Mouse (Mus musculus) thymus, postnatal 4 days (tissue): ENCODE results near the gene Sppl2c.
A peak's percentile ranks its signal among the peaks of the same experiment; 100 is the strongest.

Source experiments
- DNase-seq: peaks from one replicate; pipeline ENCODE4 v3.0.0; 2021

Sppl2c gene

DNA sequence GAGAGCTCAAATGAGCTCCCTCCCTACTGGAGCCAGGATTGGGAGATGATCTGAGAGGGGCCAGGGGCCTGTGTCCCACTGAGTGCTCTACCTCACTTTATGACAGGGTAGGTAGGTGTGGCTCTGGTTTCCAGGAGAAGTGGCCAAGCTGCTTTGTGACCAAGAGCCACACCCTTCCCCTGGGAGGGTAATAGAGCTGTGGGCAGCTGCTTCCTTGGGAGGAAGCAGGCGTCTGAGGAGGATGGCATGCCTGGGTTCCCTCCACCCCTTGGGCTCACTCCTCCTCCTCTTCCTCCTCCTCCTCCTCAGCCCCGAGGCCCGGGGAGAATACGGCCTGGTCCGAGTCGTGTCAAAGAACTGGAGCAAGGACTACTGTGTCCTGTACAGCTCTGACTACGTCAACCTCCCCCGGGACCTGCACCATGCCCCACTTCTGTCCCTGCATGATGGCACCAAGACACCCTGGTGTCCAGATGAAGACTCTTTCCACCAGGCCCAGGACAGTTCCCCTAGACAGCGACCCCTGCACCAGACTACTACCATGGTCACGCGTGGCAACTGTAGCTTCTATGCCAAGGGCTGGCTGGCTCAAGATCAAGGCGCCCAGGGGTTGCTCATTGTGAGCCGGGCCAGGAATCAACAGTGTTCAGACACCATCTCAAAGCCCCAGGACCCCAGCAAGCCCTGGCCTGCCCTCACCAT lies at the start of gene Sppl2c:
TSS of gene Sppl2c (plus strand) at position 193 of the 702 bp plus-strand sequence.
- no peak for DNase-seq

GRCm38 (mm10) chr11:104138976-104139375 lies 47.2 kb upstream of the Sppl2c start:
- DNase-seq, result no peak

GRCm38 (mm10) chr11:104144930-104145329 lies 41.2 kb upstream of the Sppl2c start:
- DNase-seq, result no peak

GRCm38 (mm10) chr11:104148787-104149186 lies 37.3 kb upstream of the Sppl2c start:
- DNase-seq, result no peak

GRCm38 (mm10) chr11:104150911-104151310 lies 35.2 kb upstream of the Sppl2c start:
- no peak for DNase-seq

DNA sequence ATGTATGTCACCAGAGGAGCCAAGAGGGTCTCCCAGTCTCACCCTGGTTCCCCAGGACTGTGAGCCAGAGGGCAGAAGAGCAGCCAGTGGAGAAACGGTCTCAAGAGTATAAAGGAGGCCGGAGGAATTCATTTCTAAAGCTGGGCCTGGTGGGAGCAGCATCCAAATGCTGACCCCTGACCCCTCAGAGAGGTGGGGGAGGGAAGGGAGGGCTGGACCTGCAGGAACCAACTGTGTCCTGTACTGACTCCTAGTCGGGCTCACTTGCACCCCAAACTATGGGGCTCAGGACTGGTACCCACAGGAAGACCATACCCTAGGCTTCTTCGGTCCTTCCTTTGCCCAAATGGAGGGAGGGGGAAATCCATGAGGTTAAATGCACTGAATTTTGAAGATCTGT lies 31.8 kb upstream of the Sppl2c start:
- no peak for DNase-seq

DNA sequence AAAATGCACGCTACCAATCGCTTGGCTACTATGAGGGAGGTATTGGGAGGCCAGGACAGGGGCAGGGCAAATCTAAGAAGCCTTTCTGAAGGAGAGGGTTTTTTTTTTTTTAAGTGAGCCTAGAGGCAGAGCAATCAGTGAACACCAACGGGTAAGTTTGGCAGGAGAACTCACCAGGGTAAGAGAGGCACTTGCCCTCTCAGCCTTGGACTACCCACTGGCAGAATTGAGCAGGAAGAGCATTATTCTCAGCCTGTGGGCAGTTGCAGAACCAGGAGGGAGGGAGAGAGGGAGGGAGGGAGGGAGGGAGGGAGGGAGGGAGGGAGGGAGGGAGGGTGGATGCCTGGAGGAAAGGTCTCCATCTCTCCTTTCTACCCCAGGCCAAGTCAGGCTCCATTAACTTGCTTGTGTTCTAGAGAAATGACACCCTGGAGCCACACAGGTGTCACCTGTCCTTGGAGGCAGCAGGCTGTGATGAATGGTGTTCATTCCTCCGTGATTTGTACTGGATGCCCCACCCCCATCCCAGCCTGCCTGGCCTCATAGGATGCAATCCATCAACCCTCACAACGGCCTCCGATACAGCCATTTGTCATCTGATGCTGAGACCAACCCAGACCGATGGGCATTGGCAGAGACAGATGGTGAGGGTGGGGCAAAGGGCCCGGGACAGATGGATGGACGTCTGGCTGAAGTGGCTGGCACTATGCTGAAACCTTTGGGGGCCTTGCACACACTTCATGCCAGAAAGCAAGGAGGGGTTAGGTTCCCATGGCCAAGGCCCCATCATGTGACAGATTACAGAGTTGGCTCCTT lies 31.1 kb upstream of the Sppl2c start:
- no peak for DNase-seq

- DNase-seq, result no peak
These were observed 30.2 kb upstream of the Sppl2c start for GRCm38 (mm10) chr11:104155899-104156298.

DNA sequence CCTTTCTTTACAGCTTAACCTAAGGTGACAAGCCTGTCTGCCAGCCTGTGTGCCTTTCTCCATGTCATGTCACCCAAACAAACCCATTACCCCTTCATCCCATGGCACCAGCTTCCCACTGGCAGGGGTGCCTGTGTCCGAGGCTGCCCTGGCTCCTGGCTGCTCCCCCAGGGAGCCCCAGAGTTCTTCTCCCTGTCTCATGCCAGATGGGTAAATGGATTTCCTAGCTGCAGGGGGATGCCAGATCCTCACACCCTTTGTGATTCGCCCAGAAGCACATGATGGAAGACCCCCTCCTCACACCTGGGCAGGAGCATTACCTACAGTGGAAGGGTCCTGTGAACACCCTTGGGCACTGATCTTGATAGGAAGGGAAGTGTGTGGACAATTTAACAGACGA lies 29.7 kb upstream of the Sppl2c start:
- no peak for DNase-seq

GRCm38 (mm10) chr11:104157603-104158259 lies 28.4 kb upstream of the Sppl2c start:
- peak; percentile 52 for DNase-seq

DNA sequence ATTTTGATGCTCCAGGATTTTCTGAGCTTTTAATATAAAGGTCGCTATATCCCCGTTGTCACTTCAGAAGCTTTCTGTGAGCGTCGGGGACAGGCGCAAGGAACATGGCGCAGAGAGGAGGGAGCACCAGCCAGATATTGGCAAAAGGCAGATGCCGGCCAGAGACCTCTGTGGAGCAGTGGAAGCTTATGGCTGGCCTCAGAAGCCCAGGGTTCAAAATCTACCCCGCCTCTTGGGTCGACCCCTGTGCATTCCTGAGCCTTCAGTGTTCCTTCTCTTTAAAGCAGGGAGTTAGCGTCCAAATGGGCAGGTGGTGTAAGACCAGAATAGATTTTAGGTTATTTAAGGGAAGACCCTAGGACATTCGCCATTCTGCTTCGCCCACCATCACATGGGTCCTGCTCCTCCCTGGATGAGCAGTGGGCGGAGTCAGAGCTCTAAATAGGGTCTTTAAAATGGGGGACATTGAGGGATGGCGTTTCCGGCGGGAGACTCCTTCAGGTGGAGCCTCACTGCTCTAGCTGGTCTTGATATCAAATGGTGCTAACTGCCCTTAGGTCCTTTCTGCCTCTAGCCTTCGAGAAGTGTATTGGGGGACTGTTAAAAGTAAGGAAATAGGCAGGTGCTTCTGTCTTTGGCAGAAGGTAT lies 27.7 kb upstream of the Sppl2c start:
- no peak for DNase-seq

DNA sequence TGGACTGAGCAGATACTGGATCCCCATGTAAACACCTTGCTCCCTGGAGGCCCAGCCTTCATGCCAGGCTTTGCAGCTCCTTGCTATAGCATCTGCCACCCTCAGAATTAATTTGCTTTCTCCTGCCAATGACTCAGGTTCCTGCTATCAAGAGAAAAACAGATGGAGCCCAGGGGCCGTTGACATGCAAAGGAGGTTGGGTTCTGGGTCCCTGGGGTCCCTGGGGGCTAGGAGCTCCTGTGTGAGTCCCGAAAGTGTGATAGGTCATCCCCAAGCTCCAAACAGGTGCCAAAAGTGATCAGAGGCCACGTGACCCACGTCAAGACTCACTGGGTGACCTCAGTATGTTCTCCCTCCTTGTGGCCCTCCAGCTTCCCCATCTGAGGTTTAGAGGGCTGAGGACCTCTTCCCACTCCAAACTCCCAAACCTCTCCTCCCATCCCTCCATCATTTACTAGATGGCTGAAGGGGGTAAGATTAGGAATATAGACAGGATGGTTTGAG lies 26.3 kb upstream of the Sppl2c start:
- DNase-seq, result no peak

DNA sequence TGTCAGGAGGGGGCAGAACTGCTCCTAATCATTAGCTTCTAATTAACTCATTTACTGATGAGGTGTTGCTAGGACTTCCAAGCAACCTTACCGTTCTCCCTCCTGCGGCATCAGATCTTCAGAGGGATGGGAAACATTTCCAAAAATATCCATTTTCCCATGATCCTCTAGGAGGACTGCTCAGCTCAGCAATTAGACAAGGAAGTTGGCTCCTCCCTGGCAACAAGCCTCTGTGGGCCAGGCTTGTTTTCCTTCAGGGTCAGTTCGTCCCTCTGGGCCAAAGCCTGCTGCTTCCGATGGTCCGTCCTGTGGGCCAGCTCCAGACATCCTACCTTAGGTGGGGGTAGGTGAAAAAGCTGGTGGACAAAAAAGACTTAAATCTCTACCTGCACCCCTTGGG lies 25.0 kb upstream of the Sppl2c start:
- no peak for DNase-seq

DNA sequence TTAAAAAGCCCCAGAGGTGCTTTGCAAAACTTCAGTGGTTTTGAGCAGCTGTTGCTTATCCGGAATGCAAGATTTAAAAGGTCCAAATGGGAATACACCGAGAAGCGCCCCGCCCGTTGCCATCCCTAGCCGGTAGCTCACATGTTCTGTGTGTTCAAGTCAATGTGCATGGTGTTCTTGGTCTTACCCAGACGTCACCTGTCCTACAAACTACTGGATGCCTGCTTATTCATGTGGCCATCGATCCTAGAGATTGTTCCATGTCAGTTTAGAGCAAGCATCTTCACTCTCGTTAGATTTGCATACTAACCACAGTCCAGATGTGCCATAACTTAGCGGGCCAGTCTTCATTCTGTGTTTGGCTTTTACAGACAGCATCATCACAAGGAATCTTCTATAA lies 21.9 kb upstream of the Sppl2c start:
- DNase-seq, result no peak

- peak; percentile 73 for DNase-seq
These were observed 14.8 kb upstream of the Sppl2c start for GRCm38 (mm10) chr11:104171281-104171781.

DNA sequence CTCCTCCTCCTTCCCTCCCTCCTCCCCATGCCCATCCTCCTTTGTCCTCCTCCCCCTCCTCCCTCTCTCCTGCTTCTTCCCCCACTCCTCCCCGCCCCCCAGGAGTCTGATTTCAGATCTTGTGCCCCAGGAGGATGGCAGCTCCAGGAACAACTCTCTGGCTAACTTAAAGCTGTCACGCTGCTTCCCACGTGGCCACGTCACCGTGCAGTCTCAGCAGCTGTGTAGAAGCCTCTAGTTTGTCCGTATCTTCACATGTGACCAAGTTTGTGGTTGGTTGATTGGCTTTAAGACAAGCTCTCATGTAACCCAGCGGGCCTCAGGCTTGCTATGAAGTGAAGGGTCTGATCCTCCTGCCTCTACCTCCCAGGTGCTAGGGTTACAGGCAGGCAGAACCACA lies 7.2 kb upstream of the Sppl2c start:
- DNase-seq, result no peak

DNA sequence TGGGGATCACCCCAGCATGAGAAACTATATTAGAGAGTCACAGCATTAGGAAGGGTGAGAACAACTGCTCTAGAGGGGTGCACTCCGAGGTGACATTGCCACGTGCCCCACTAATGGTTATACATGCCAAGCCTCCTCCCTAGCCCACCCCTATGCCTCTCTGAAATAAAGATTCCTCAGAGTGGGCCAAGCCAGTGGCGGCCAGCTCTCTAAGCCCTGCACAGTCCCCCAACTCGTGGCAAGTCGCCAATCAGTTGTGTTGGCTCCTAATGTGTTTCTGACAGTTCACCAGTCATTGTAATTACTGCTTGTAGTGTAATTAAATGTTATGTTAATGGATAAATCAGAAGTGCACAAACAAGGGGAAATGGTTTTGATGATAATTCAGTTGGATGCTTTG lies 6.3 kb upstream of the Sppl2c start:
- no peak for DNase-seq

DNA sequence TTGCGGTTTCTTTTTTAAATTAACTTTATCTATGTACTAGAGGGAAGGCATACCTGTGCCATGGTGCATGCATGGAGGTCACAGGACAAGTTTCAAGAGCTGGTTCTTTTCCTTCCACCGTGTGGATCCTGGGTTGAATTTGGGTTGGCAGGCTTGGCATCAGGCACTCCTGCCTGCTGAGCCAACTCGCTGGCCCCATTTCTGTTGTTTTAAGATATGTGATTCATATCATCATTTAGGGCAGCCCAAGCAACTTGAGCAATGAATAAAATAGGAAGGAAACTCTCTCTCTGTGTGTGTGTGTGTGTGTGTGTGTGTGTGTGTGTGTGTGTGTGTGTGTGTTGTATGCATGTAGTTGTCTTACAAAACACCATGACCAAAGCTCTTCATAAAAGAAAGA lies 4.0 kb upstream of the Sppl2c start:
- DNase-seq, result no peak

- no peak for DNase-seq
These were observed 667 bp downstream of the Sppl2c start for GRCm38 (mm10) chr11:104186837-104187150.

- no peak for DNase-seq
These were observed 1.6 kb downstream of the Sppl2c start for GRCm38 (mm10) chr11:104187766-104188165.

GRCm38 (mm10) chr11:104190008-104190407 lies 3.9 kb downstream of the Sppl2c start:
- no peak for DNase-seq

DNA sequence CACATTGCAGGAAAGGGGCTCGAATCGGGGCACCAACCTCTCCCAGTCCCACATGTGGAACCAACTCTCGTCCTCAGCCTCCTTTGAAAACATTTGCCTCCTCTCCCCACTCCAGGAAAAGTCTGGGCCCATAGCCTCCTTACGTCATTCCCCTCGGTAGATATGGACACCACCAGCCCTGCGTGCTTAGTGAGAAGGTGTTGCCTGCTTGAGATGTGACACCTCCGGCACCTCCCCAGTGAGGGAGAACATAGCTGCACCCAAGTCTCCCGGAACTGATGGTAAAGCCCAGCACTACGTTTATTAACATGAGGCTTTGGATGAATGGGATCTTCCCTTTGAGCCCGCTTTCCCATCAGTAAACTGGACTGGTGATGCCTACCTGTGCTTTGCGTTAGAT lies 9.3 kb downstream of the Sppl2c start:
- no peak for DNase-seq

DNA sequence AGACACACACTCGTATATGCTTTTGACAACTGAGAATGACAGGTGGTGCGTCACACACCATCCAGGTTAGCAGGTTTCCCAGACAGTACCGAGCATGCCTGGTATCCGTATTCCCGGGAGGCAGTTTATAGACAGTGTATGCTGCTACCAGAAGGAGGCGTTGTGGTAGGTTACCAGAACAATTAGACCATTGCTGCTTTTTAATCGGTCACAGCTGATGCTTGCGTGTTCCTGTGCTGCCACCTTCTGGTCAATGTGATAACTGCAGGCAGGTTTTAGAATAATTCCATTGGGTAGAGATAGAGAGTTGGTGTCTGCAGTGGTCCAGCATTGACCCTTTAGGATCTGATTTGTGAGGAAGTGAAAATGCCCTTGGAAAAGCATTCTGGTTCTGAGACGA lies 9.7 kb downstream of the Sppl2c start:
- DNase-seq, result peak; percentile 76
